Mouse (Mus musculus): ENCODE results near the gene Ccno. TPM values are rescaled to one million over a fixed set of nuclear protein-coding genes. Genes with fewer than 3 reads are reported as not detected.

Gene Ccno
- total and polyA plus RNA-seq, 2 experiments, result 0.65 to 0.70 TPM

DNA sequence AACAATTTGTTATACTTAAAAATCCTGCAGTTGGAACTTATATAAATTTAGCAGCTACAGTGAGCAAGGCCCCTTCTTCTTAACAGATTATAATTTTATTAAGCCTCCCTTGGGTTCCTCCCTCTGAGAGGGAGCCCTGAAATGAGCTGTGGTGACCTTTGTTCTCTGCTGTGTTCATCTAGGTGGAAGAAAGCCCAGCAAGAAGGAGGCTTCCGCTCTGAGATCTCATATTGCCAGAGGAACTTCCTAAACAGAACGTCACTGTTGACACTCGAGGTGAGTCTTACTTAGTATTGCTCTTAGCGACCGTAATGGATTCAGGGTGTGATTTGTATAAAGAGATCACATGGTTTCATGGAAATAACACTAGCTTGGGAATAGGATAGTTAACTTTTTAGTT, 24.5 kb upstream of the Ccno start:
- Histone ChIP-seq H3K27me3 (ENCODE audit: control insufficient read depth, insufficient read depth, low read length) (no peaks in the 10 kb centered on the region), H3K4me1 (ENCODE audit: control insufficient read depth, insufficient read depth, low read length) (no peaks in the 10 kb centered on the region), H3K36me3 (ENCODE audit: control insufficient read depth, insufficient read depth, low read length) (peaks cover 58% of the 10 kb centered on the region), H3K4me3 (ENCODE audit: insufficient read depth, low read depth, low read length) (no peak overlapping the region), H3K9ac (ENCODE audit: low read depth, low read length) (no peak overlapping the region), H3K79me2 (ENCODE audit: control insufficient read depth, insufficient read depth, low read length) (no peaks in the 10 kb centered on the region), H3K27ac (replicated peaks; ENCODE audit: insufficient read depth, low read depth, low read length) (no peak overlapping the region)
- TF ChIP-seq POLR2A (IDR thresholded peaks at IDR 0.05; ENCODE audit: extremely low read depth, insufficient read depth, low read length), result no peak
- DNase-seq (ENCODE audit: extremely low read depth, low read depth, low spot score), result no peak
- WGBS, result 88% methylated on average over 5 of the region's 5 CpGs

DNA sequence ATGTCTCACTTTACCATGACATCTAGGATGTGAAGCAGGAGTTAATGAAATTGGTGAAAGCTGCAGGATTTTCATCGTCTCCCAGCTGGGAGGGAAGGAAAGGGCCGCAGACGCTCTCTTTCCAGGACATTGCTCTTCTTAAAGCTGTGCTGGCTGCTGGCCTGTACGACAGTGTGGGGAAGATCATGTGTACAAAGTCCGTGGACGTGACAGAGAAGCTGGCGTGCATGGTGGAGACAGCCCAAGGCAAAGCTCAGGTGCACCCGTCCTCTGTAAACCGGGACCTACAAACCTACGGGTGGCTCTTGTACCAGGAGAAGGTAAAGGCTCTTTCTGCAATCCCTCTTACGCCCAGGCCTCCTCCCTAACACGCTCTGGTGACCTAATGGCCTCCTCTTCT, 23.2 kb upstream of the Ccno start:
- TF ChIP-seq CTCF (IDR thresholded peaks at IDR 0.05; ENCODE audit: low read depth, low read length) (no peak), POLR2A (IDR thresholded peaks at IDR 0.05; ENCODE audit: extremely low read depth, insufficient read depth, low read length) (no peak)
- Histone ChIP-seq H3K4me1 (ENCODE audit: control insufficient read depth, insufficient read depth, low read length) (no peaks in the 10 kb centered on the region), H3K4me3 (ENCODE audit: insufficient read depth, low read depth, low read length) (no peak overlapping the region), H3K27me3 (ENCODE audit: control insufficient read depth, insufficient read depth, low read length) (no peaks in the 10 kb centered on the region), H3K9ac (ENCODE audit: low read depth, low read length) (no peak overlapping the region), H3K27ac (replicated peaks; ENCODE audit: insufficient read depth, low read depth, low read length) (no peak overlapping the region), H3K36me3 (ENCODE audit: control insufficient read depth, insufficient read depth, low read length) (peaks cover 53% of the 10 kb centered on the region), H3K79me2 (ENCODE audit: control insufficient read depth, insufficient read depth, low read length) (no peaks in the 10 kb centered on the region)
- DNase-seq (ENCODE audit: extremely low read depth, low read depth, low spot score), result no peak
- WGBS, result 93% methylated on average over 12 of the region's 12 CpGs

DNA sequence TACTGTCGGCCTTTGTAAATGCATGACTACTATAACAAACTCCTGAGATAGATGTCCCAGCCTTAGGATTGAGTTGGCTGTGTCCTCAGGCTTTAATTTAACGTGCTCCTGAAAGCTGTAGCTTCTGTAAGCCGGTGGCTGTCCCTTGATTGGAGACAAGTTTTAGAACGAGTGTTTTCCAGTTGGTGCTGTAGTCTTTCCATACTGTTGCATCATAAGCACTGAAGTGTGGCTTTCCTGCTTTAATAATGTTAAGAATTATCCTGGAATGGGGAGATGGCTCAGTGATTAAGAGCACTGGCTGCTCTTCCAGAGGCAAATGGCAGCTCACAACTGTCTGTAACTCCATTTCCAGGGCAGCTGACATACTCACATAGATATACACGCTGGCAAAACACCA, 20.3 kb upstream of the Ccno start:
- Histone ChIP-seq H3K36me3 (ENCODE audit: control insufficient read depth, insufficient read depth, low read length) (peaks cover 42% of the 10 kb centered on the region), H3K9ac (ENCODE audit: low read depth, low read length) (no peak overlapping the region), H3K27me3 (ENCODE audit: control insufficient read depth, insufficient read depth, low read length) (no peaks in the 10 kb centered on the region), H3K4me1 (ENCODE audit: control insufficient read depth, insufficient read depth, low read length) (no peaks in the 10 kb centered on the region), H3K79me2 (ENCODE audit: control insufficient read depth, insufficient read depth, low read length) (no peaks in the 10 kb centered on the region), H3K27ac (replicated peaks; ENCODE audit: insufficient read depth, low read depth, low read length) (no peak overlapping the region), H3K4me3 (ENCODE audit: insufficient read depth, low read depth, low read length) (no peak overlapping the region)
- 98% methylated on average over 5 of the region's 5 CpGs for WGBS
- TF ChIP-seq CTCF (IDR thresholded peaks at IDR 0.05; ENCODE audit: low read depth, low read length) (no peak), POLR2A (IDR thresholded peaks at IDR 0.05; ENCODE audit: extremely low read depth, insufficient read depth, low read length) (no peak)
- no peak for DNase-seq (ENCODE audit: extremely low read depth, low read depth, low spot score)

DNA sequence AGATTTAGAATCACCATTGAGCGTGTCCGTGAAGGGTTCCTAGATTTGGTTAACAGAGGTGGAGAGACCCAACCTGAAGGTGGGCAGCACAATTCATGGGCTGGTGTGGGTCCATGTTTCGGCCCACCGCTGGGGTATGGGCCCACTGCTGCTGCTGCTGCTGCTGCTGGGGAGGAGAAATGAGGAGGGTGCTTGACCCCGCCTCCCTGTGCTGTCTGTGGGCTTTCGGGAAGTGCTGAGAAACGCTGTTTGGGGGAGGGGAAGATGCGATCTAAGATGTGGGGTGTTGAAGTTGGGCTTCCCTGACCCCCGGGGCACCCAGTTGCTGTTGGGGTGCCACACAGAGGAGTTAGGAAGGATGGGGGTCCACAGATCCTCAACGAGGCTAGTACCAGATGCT, 10.9 kb upstream of the Ccno start:
- DNase-seq (ENCODE audit: extremely low read depth, low read depth, low spot score), result no peak
- Histone ChIP-seq H3K27me3 (ENCODE audit: control insufficient read depth, insufficient read depth, low read length) (peaks cover 6% of the 10 kb centered on the region; the same call in 1 of the 2 replicates), H3K79me2 (ENCODE audit: control insufficient read depth, insufficient read depth, low read length) (no peaks in the 10 kb centered on the region), H3K4me3 (ENCODE audit: insufficient read depth, low read depth, low read length) (no peak overlapping the region), H3K9ac (ENCODE audit: low read depth, low read length) (no peak overlapping the region), H3K4me1 (ENCODE audit: control insufficient read depth, insufficient read depth, low read length) (no peaks in the 10 kb centered on the region), H3K36me3 (ENCODE audit: control insufficient read depth, insufficient read depth, low read length) (no peaks in the 10 kb centered on the region), H3K27ac (replicated peaks; ENCODE audit: insufficient read depth, low read depth, low read length) (no peak overlapping the region)
- 42% methylated on average over 10 of the region's 10 CpGs for WGBS
- no peak for TF ChIP-seq CTCF (IDR thresholded peaks at IDR 0.05; ENCODE audit: low read depth, low read length)
- TF ChIP-seq POLR2A (IDR thresholded peaks at IDR 0.05; ENCODE audit: extremely low read depth, insufficient read depth, low read length), result no peak

DNA sequence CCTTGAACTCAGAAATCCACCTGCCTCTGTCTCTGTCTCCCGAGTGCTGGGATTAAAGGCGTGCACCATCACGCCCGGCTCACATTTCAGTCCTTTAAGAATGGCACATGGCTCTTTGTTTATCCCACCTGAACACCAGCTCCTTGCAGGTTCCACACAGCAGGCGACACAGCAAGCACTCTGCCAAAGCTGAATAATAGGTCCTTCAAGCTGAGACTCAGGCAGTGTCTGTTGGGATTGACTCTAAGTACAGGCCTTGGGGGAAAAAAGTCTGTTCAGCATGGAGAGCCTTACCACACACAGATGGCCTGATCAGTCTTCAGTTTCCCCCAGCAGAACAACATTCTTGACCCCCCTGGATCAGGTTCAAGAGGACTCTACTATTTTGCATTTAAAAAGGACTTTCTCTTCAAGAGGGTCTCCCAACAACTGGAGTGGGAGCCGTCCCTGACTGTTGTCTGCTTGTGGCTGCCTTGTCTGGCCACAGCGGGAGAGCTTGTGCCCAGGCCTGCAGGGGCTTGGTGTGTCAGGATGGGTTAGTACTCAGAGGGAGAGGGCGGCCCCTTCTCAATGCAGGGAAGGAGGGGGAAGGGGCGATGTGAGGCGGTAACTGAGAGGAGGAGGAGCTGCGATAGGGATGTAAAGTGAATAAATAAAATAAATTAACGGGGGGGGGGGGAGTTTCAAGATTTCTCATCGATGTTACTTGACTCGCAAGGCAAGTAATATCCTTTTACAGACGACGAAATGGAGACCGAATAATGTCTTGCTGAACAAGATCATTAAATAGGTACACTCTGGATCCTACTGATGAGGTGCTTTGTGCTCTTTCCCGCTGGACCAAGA, 1.8 kb upstream of the Ccno start:
- DNase-seq (ENCODE audit: extremely low read depth, low read depth, low spot score), result no peak
- Histone ChIP-seq H3K79me2 (ENCODE audit: control insufficient read depth, insufficient read depth, low read length) (no peaks in the 10 kb centered on the region), H3K36me3 (ENCODE audit: control insufficient read depth, insufficient read depth, low read length) (no peaks in the 10 kb centered on the region), H3K27me3 (ENCODE audit: control insufficient read depth, insufficient read depth, low read length) (peaks cover 14% of the 10 kb centered on the region; the same call in 1 of the 2 replicates), H3K27ac (replicated peaks; ENCODE audit: insufficient read depth, low read depth, low read length) (no peak overlapping the region), H3K4me3 (ENCODE audit: insufficient read depth, low read depth, low read length) (no peak overlapping the region), H3K9ac (ENCODE audit: low read depth, low read length) (no peak overlapping the region), H3K4me1 (ENCODE audit: control insufficient read depth, insufficient read depth, low read length) (peaks cover 4% of the 10 kb centered on the region; the same call in 1 of the 2 replicates)
- TF ChIP-seq CTCF (IDR thresholded peaks at IDR 0.05; ENCODE audit: low read depth, low read length) (no peak), POLR2A (IDR thresholded peaks at IDR 0.05; ENCODE audit: extremely low read depth, insufficient read depth, low read length) (no peak)
- WGBS, result 31% methylated on average over 18 of the region's 18 CpGs

DNA sequence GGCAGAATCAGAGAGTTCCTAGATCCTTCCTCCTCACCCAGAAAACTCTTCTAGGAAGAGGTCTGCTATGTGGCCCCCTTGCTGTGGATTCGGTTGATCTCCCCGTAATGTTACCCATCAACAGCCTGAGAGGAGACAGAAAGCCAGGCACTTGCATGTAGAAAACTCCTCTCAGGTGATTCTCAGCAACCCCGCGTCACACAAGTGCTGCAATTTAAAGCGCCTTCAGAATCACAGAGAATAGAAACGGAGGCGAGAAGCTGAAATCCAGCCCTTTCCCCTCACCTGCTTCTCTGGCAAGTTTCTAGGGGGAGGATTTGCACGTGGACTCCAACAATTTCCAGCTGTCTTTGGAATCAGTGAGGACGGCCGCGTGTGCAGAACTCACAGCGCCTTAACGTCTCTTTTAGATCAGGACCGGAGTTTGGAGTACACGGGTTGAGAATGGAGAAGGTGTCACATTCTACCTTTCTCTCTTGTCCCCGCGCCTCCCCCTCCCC, 1.1 kb upstream of the Ccno start:
- DNase-seq (ENCODE audit: extremely low read depth, low read depth, low spot score), result no peak
- Histone ChIP-seq H3K27me3 (ENCODE audit: control insufficient read depth, insufficient read depth, low read length) (peaks cover 14% of the 10 kb centered on the region; the same call in 1 of the 2 replicates), H3K27ac (replicated peaks; ENCODE audit: insufficient read depth, low read depth, low read length) (no peak overlapping the region), H3K4me1 (ENCODE audit: control insufficient read depth, insufficient read depth, low read length) (peaks cover 4% of the 10 kb centered on the region; the same call in 1 of the 2 replicates), H3K9ac (ENCODE audit: low read depth, low read length) (no peak overlapping the region), H3K36me3 (ENCODE audit: control insufficient read depth, insufficient read depth, low read length) (no peaks in the 10 kb centered on the region), H3K79me2 (ENCODE audit: control insufficient read depth, insufficient read depth, low read length) (no peaks in the 10 kb centered on the region), H3K4me3 (ENCODE audit: insufficient read depth, low read depth, low read length) (no peak overlapping the region)
- TF ChIP-seq POLR2A (IDR thresholded peaks at IDR 0.05; ENCODE audit: extremely low read depth, insufficient read depth, low read length) (no peak), CTCF (IDR thresholded peaks at IDR 0.05; ENCODE audit: low read depth, low read length) (no peak)
- 6% methylated on average over 17 of the region's 17 CpGs for WGBS
